Mouse (Mus musculus) kidney, embryonic 15.5 days (tissue): Measurements from ENCODE around the gene Bmper. TPM values are rescaled to one million over a fixed set of nuclear protein-coding genes. Genes with fewer than 3 reads are reported as not detected.

ENCODE experiments used
- ATAC-seq: fragments of 200-750 bp; cut with Nextera tagmentation; replicated peaks from 2 replicates; pipeline ENCODE4 v1.8.0; 2017; ENCODE audit warnings: moderate TSS enrichment; ENCODE audit not compliant: low FRiP score
- H3K27ac ChIP-seq: fragments of 300-500 bp; sonication (generic); 2 replicates; pipeline ENCODE4 v1.5.1; 2015; ENCODE audit warnings: mild to moderate bottlenecking, inconsistent platforms
- H3K27me3 ChIP-seq: fragments of 300-500 bp; sonication (generic); 2 replicates; pipeline ENCODE4 v1.6.1; 2015; ENCODE audit warnings: inconsistent platforms
- H3K36me3 ChIP-seq: fragments of 300-500 bp; sonication (generic); 2 replicates; pipeline ENCODE4 v1.6.1; 2015; ENCODE audit warnings: inconsistent platforms
- H3K4me1 ChIP-seq: fragments of 300-500 bp; sonication (generic); 2 replicates; pipeline ENCODE4 v1.6.1; 2015; ENCODE audit warnings: inconsistent platforms
- H3K4me2 ChIP-seq: fragments of 300-500 bp; sonication (generic); 2 replicates; pipeline ENCODE4 v1.6.1; 2015; ENCODE audit warnings: moderate library complexity, mild to moderate bottlenecking, inconsistent platforms
- H3K4me3 ChIP-seq: fragments of 300-500 bp; sonication (generic); replicated peaks from 2 replicates; pipeline ENCODE4 v1.5.1; 2015; ENCODE audit warnings: mild to moderate bottlenecking, inconsistent platforms
- H3K9ac ChIP-seq: fragments of 300-500 bp; sonication (generic); 2 replicates; pipeline ENCODE4 v1.6.1; 2015; ENCODE audit warnings: mild to moderate bottlenecking, inconsistent platforms
- H3K9me3 ChIP-seq: fragments of 300-500 bp; sonication (generic); replicated peaks from 2 replicates; pipeline ENCODE4 v1.6.1; 2016; ENCODE audit warnings: inconsistent platforms
- WGBS: fragments of 180-500 bp; shearing (Covaris S2); methylation state at CpG from one replicate; pipeline ENCODE4 v1.1.7; 2015; ENCODE audit warnings: mixed read lengths; 5-methylcytosine and 5-hydroxymethylcytosine counted together
- polyA plus RNA-seq: library from polyadenylated mRNA; unstranded; fragments of >200 nt; fragmentation: Nextera tagmentation; extraction: Ambion mirVana; gene quantifications from 2 replicates; pipeline ENCODE4 v1.2.1, GENCODE M21; 2015

Bmper gene
- polyA plus RNA-seq, 1 experiment from 2014 or later, result 23.5 TPM

GRCm38 (mm10) chr9:23236635-23237279 is 13.9 kb downstream of the Bmper start:
- Histone ChIP-seq H3K4me1 (peaks cover 12% of the 10 kb centered on the region), H3K4me3 (no peak overlapping the region), H3K27me3 (0 out of 2 replicates have a peak, but pooled peaks cover 3% of the 10 kb centered on the region), H3K4me2 (no peak overlapping the region), H3K9me3 (no peaks in the 10 kb centered on the region), H3K36me3 (no peaks in the 10 kb centered on the region), H3K9ac (no peak overlapping the region), H3K27ac (no peak overlapping the region)
- WGBS, result 51% methylated on average over 6 of the region's 6 CpGs
- no peak for ATAC-seq

- 35% methylated on average over 2 of the region's 2 CpGs for WGBS
- H3K27ac ChIP-seq, result no peak overlapping the region
- ATAC-seq, result no peak
Observed at GRCm38 (mm10) chr9:23239011-23239410, 16.1 kb downstream of the Bmper start.

GRCm38 (mm10) chr9:23242911-23243310 is 20.0 kb downstream of the Bmper start:
- 85% methylated on average over 3 of the region's 3 CpGs for WGBS
- Histone ChIP-seq H3K9me3 (no peaks in the 10 kb centered on the region), H3K4me2 (no peak overlapping the region), H3K9ac (no peak overlapping the region), H3K27me3 (0 out of 2 replicates have a peak, but pooled peaks cover 3% of the 10 kb centered on the region), H3K27ac (no peak overlapping the region), H3K4me1 (peaks cover 12% of the 10 kb centered on the region), H3K36me3 (no peaks in the 10 kb centered on the region), H3K4me3 (no peak overlapping the region)
- ATAC-seq, result no peak

More at GRCm38 (mm10) chr9:23239011-23239410, 16.1 kb downstream of the Bmper start:
- H3K36me3 ChIP-seq, result no peaks in the 10 kb centered on the region
- no peak overlapping the region for H3K4me3 ChIP-seq
- no peak overlapping the region for H3K4me2 ChIP-seq
- H3K4me1 ChIP-seq, result peaks cover 11% of the 10 kb centered on the region
- H3K27me3 ChIP-seq, result 0 out of 2 replicates have a peak, but pooled peaks cover 3% of the 10 kb centered on the region
- no peaks in the 10 kb centered on the region for H3K9me3 ChIP-seq
- no peak overlapping the region for H3K9ac ChIP-seq

GRCm38 (mm10) chr9:23243869-23244268 is 21.0 kb downstream of the Bmper start:
- H3K4me3 ChIP-seq, result no peak overlapping the region
- H3K4me1 ChIP-seq, result peaks cover 12% of the 10 kb centered on the region
- no peaks in the 10 kb centered on the region for H3K9me3 ChIP-seq
- no peak overlapping the region for H3K27ac ChIP-seq
- no peak overlapping the region for H3K4me2 ChIP-seq
- H3K9ac ChIP-seq, result no peak overlapping the region
- H3K36me3 ChIP-seq, result no peaks in the 10 kb centered on the region
- H3K27me3 ChIP-seq, result no peaks in the 10 kb centered on the region
- WGBS, result 32% methylated on average over 6 of the region's 6 CpGs
- ATAC-seq, result no peak

GRCm38 (mm10) chr9:23246389-23246788 is 23.5 kb downstream of the Bmper start:
- Histone ChIP-seq H3K4me2 (no peak overlapping the region), H3K4me1 (peaks cover 12% of the 10 kb centered on the region), H3K4me3 (no peak overlapping the region), H3K27ac (no peak overlapping the region), H3K27me3 (no peaks in the 10 kb centered on the region), H3K9me3 (no peaks in the 10 kb centered on the region), H3K36me3 (no peaks in the 10 kb centered on the region), H3K9ac (no peak overlapping the region)
- WGBS, result 41% methylated on average over 9 of the region's 9 CpGs
- ATAC-seq, result no peak

GRCm38 (mm10) chr9:23250026-23250425 is 27.1 kb downstream of the Bmper start:
- Histone ChIP-seq H3K36me3 (no peaks in the 10 kb centered on the region), H3K27ac (no peak overlapping the region), H3K27me3 (no peaks in the 10 kb centered on the region), H3K9ac (no peak overlapping the region), H3K4me1 (peaks cover 17% of the 10 kb centered on the region), H3K4me3 (no peak overlapping the region), H3K4me2 (no peak overlapping the region), H3K9me3 (no peaks in the 10 kb centered on the region)
- 7% methylated on average over 5 of the region's 5 CpGs for WGBS
- peak; percentile 59; the same call in 1 of the 2 replicates for ATAC-seq

GRCm38 (mm10) chr9:23251001-23251400 is 28.1 kb downstream of the Bmper start:
- ATAC-seq, result no peak
- WGBS, result 75% methylated on average over 6 of the region's 6 CpGs
- Histone ChIP-seq H3K9me3 (no peaks in the 10 kb centered on the region), H3K9ac (no peak overlapping the region), H3K4me2 (no peak overlapping the region), H3K27me3 (no peaks in the 10 kb centered on the region), H3K36me3 (no peaks in the 10 kb centered on the region), H3K4me3 (no peak overlapping the region), H3K27ac (no peak overlapping the region), H3K4me1 (peaks cover 15% of the 10 kb centered on the region)

GRCm38 (mm10) chr9:23253624-23254023 is 30.7 kb downstream of the Bmper start:
- Histone ChIP-seq H3K27ac (no peak overlapping the region), H3K9me3 (no peaks in the 10 kb centered on the region), H3K9ac (no peak overlapping the region), H3K4me1 (peaks cover 9% of the 10 kb centered on the region), H3K36me3 (no peaks in the 10 kb centered on the region), H3K27me3 (no peaks in the 10 kb centered on the region), H3K4me2 (peak overlapping the region; percentile 7; the same call in 1 of the 2 replicates), H3K4me3 (no peak overlapping the region)
- ATAC-seq, result no peak
- 70% methylated on average over 6 of the region's 6 CpGs for WGBS

GRCm38 (mm10) chr9:23254237-23255214 is 31.6 kb downstream of the Bmper start:
- H3K27ac ChIP-seq, result no peak overlapping the region

GRCm38 (mm10) chr9:23255841-23256240 is 33.0 kb downstream of the Bmper start:
- Histone ChIP-seq H3K4me2 (no peak overlapping the region), H3K36me3 (peaks cover 5% of the 10 kb centered on the region; the same call in 1 of the 2 replicates), H3K4me3 (no peak overlapping the region), H3K27ac (no peak overlapping the region), H3K9me3 (no peaks in the 10 kb centered on the region), H3K27me3 (no peaks in the 10 kb centered on the region), H3K9ac (no peak overlapping the region), H3K4me1 (peaks cover 9% of the 10 kb centered on the region)
- ATAC-seq, result no peak
- 89% methylated on average over 2 of the region's 2 CpGs for whole genome bisulfite sequencing

More at GRCm38 (mm10) chr9:23254237-23255214, 31.6 kb downstream of the Bmper start:
- peaks cover 5% of the 10 kb centered on the region; the same call in 1 of the 2 replicates for H3K36me3 ChIP-seq
- H3K4me3 ChIP-seq, result peak overlapping the region; percentile 16
- no peaks in the 10 kb centered on the region for H3K27me3 ChIP-seq
- H3K9me3 ChIP-seq, result no peaks in the 10 kb centered on the region
- H3K4me2 ChIP-seq, result peak overlapping the region; percentile 54
- 52% methylated on average over 37 of the region's 37 CpGs for WGBS
- peaks cover 9% of the 10 kb centered on the region for H3K4me1 ChIP-seq
- no peak for ATAC-seq
- H3K9ac ChIP-seq, result no peak overlapping the region

GRCm38 (mm10) chr9:23256576-23256975 is 33.7 kb downstream of the Bmper start:
- Histone ChIP-seq H3K9me3 (no peaks in the 10 kb centered on the region), H3K27ac (no peak overlapping the region), H3K27me3 (no peaks in the 10 kb centered on the region), H3K4me3 (no peak overlapping the region), H3K36me3 (peaks cover 5% of the 10 kb centered on the region; the same call in 1 of the 2 replicates), H3K4me1 (peaks cover 9% of the 10 kb centered on the region), H3K9ac (no peak overlapping the region), H3K4me2 (no peak overlapping the region)
- no peak for ATAC-seq
- WGBS, result 89% methylated on average over 2 of the region's 2 CpGs

GRCm38 (mm10) chr9:23261834-23262233 is 39.0 kb downstream of the Bmper start:
- H3K9me3 ChIP-seq, result no peaks in the 10 kb centered on the region
- H3K9ac ChIP-seq, result no peak overlapping the region
- no peak overlapping the region for H3K4me3 ChIP-seq
- H3K27me3 ChIP-seq, result no peaks in the 10 kb centered on the region
- 82% methylated on average over 3 of the region's 3 CpGs for WGBS
- no peak for ATAC-seq
- H3K36me3 ChIP-seq, result peaks cover 5% of the 10 kb centered on the region; the same call in 1 of the 2 replicates
- H3K4me1 ChIP-seq, result no peaks in the 10 kb centered on the region
- H3K27ac ChIP-seq, result no peak overlapping the region
- H3K4me2 ChIP-seq, result no peak overlapping the region
